Mouse (Mus musculus) ES-Bruce4 (cell line): ENCODE data around the gene Pld6.

Source experiments
- CTCF ChIP-seq: IDR thresholded peaks from one replicate; pipeline ENCODE4 v1.8.1; 2011; ENCODE audit warnings: low read depth, low read length
- EP300 ChIP-seq: IDR thresholded peaks from 2 replicates; pipeline ENCODE4 v1.6.1; 2011; ENCODE audit warnings: low read depth, low read length; ENCODE audit not compliant: insufficient read depth
- POLR2A ChIP-seq: IDR thresholded peaks from one replicate; pipeline ENCODE4 v1.8.1; 2011; ENCODE audit warnings: low read length; ENCODE audit not compliant: insufficient read depth

DNA sequence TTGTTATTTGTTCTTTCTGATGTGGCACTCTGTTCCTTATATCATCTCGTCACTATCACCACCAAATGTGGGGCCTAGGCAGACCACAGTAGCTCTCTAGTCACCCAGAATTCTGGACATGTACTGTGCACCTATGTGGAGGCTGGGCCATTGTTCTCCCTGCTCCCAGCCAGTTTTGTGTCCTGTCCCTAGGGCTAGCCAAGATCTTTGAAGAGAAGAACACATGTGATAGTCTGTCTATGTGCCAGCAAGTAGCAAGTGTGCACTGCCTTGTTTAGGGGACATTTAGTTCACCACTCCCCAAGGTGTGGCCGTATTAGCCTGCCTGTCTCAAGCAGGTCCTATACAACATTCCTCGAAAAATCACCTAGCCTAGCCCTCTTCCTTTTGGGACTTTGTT lies 38.4 kb downstream of the Pld6 start:
- TF ChIP-seq POLR2A (no peak), CTCF (no peak), EP300 (no peak)
